Mouse (Mus musculus) regulatory T cell (primary cell): ENCODE measurements around the gene Tmtc2.

ENCODE experiments used
- in situ Hi-C: fragments of 300-600 bp; cut with MboI, MseI; formaldehyde crosslinking; loops from one replicate; pipeline ENCODE4 v1.15.1; 2025; ENCODE audit warnings: high pct_unique_total_duplicates

Gene Tmtc2

DNA sequence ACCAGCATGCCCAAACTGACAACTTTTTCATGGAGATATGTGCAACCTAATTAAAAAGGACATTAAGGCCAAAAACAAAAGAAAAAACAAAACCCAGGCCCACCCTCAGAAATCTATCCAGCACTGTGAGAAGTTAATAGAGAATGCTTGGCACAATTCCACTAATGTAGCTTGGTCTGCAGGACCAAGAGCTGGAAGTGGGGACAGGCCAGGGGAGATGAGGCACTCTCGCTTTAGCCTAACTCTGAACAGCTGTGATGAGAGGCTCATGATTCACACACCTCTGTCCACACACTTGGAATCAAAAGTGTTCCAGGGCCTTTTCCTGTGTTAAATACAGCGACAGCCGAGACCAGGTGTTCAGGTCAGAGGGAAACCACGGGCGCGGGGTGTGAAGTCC, 79.0 kb downstream of the Tmtc2 start:
- in situ Hi-C loops: no loop called here

DNA sequence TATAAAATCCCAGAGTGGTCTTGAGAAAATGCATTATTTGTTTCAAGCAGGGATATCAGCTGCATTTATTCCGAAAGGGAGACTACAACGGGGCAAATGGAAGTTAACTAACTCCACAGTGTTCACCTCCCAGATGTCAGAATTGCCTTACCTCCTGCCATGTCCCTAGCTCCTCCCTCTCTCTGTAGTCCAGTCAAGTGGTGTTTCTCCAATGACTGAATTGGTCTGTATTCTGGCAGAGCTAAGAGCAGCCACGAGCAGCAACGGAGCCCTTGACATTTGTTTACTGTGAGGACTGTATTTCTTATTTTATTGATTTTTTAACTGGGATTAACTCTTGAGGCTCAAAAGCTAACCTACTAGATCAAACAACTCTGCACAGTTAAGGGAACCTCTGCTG, 81.8 kb downstream of the Tmtc2 start:
- in situ Hi-C loops: no loop called here

DNA sequence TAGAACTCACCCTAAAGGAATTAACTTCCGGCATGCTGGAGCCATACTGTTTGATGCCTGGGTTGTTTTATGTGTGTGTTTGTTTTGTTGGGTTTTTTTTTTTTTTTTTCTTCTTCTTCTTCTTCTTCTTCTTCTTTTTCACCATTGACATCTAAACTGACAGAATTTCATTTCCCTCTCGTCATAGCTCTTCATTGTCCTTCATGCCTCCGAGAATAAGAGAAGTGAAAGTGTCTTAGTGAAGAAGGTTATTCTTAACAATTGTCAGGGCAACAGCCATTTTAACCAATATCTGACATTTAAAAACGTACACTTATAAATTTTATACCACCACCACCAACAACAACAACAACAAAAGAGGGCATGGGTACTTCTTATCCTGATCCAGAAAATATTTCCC, 83.5 kb downstream of the Tmtc2 start:
- in situ Hi-C loops: no loop called here

DNA sequence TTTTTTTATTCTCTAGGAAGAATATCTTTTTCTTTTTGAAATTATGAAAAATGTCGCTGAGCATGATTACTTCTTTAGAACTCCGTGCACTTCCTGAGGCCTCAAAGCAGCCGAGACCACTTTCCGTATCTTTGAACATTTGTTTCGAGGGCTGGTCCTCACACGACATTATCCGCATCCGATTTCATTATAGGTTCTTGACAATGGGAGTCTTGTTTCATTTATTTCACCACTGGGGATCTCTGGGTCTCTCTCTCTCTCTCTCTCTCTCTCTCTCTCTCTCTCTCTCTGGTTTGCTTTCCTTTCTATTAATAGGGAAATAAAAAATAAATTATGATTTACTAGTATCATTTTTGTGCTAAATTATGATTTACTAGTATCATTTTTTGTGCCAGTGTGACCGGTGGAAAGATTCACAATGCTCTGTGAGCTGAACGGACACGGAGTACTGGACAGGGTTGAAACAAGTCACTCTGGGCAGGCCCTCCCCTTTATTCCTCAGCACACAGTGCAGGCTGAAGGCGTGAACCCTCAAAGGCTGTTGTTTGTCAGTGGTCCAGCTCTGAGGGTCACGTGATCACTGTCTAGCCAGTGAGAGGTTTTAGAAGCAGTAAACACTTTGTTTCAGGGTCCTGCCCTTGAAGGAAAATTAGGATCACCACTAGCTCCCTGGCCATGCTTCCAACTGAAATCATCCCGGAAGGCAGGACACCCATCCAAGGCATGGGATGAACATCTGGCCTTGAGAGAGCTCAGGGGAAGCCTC, 84.1 kb downstream of the Tmtc2 start:
- in situ Hi-C loops: no loop called here

DNA sequence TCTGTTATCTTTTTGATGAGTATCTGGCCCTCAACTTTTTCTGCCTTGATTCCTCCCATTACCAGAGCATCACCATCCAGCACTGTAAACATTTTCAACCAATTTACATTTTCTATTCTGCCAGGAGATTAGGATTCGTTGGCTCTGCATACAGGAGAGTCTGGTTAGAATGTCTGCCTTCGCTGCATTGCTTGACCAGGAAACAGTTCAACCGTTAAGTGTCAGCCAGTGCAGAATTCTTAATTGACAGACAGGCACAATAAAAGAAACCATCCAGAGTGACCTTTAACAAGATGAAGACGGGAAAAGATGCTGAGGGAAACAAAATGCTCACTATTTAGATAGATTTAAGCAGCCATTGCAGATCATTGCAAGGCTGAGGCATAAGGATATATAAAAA, 87.3 kb downstream of the Tmtc2 start:
- in situ Hi-C loops: no loop called here

DNA sequence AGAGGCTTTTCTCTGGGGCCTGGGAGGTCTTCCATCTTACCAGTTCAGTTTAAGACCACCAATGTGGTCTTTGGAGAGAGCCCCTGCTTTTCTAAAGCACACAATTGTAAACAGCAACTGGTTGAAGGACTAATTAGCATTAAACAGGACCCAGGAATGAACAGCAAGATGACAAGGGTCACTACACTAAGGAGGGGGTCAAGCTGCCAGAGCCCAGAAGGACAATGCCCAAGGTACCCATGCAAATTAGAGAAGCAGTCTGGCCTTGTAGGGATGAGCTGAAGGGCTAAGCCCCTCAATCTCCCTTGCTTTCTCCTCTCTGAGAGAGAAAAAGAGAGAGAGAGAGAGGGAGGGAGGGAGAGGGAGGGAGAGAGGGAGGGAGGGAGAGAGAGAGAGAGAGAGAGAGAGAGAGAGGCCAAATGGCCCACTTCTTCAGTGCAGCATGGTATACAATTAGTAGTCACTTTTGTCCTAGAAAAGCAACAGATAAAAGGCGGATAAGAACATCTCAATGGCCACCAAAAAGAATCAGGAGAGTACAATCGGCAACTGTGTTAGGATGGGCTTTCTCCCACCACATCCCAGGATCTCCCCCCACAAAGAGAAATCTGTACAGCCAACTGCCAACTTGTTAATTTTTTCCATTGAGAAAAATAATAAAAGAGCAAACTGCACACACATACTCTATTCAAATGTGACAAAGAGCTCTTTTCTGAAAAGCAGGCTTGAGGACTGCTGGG, 89.7 kb downstream of the Tmtc2 start:
- in situ Hi-C loops: no loop called here

DNA sequence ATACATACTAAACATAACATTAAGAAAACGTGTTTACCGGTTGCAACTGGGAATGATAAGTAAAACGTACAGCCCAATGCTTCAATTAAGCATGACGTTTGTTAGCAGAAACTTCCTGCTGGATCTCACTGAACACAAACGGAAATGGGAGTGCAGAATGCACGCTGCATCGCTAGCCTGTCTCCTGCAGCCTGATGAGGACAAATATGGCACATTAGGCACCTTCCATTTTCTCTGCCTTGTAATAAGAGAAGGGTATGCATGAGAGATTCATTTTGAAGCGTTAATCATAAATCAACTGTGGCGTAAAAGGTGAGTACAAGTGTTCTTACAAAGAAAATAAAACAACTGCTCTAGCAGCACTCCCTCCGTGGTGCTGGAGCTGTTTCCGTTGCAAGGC, 94.5 kb downstream of the Tmtc2 start:
- in situ Hi-C loops: no loop called here

DNA sequence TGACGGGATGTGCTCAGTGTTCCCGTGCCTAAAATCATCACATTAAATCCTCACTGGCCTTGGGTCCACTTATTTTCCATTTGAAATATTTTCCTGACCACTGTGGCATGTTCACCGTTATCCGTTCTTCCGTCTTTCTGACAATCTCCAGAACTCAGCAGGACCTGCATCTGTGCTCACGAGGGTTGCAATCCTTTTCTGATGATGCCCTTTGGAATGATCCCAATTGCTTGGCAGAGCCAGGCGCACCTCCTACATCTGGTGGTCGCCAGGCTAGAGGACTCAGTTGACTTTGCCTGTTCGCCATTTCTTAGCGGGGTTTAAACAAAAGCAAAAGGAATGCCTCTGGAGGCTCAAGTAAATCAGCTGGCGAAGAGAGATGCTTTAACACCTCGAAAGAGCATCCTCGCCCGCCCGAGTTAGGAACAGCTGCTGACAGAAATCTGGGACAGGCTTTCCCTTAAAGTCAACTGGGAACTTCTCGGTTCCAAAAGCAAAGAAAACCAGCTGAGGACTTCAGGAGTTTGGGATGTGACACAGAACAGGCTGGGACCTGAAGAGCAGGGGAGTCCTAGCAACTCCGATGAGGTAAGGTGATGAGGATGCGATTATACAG, 96.5 kb downstream of the Tmtc2 start:
- in situ Hi-C loops: no loop called here

DNA sequence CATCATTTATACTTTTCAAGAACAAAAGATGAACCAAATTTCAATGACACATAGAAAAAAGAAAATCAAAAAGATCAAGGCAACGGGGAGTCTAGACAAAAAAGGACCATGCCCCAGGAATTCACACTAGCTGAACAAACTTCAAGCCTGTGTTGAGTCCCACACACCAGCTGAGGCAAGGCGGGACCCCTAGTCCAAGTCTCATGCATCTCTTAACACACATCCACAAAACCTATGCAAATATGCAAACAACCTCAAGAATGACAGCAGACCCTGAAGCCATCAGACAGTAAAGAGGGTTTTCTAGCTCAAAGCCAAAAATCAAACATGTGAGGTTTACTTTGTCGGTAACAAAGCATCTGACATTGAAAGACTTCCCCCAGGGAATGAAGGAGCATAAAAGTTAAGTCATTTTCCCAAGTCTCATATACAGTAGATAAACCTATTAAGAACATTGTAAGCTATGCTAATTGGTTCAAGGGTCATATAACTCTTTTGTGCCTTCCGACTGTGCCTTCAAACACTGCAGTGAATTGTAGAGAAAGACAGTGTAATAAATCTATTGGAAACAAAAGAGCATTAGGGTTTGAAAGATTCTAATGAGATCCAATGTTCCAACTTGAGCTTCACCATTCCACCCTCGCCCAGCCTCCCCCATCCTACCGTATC, 100.0 kb downstream of the Tmtc2 start:
- in situ Hi-C loops: no loop called here

DNA sequence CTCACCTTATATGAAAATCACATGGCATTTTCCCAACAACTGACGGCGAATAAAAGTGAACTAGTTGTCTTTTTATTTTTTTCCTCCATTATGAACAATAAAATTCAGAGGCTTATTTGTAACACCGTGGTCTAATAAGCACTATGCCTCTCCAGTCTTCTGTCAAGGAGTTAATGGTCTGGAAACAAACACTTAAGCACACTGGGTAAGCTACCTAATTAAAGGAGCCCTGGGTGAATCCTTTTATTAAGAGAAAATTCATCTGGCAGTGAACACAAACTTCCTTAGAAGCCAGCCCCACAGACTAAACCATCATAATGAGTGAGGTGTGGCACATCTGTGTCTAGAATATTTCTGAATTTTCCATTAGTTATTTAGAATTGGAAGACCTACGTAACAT, 109.9 kb downstream of the Tmtc2 start:
- in situ Hi-C loops: no loop called here

DNA sequence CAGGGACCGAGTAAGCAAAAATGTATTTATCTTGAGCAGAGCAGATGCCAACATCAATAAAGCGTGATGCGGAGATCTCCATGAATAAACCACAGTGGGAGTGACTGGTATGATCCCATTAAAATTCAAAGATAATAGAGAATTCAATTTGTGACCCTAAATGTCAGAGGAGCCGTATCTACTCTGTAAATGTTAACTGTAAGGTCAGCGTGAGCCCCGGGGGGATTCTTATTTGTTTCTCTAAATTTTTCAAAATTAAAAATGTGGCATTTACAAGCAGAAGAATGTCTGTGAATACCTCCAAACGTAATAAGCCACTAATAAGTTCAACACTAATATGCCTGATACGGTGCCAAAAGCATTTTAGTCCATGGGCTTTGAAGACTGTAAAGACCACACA, 120.8 kb downstream of the Tmtc2 start:
- in situ Hi-C loops: no loop called here

DNA sequence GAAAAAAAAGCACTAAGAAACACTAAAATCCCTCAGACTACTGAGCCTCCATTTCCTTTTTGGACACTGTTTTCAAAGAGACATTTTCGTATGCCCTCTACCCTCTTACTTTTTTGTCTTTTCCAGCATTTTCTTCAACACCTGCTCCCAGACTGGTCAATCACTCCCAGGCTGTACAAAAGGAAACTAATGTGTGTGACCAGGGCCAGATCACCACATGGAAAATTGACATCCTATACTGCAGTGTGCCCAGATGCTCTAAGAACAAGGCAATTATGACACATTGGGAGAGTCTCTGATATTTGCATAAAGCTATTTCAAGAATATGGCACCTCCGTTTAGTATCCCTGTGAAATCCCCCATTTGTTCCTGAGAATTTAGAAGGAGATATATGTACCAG, 127.1 kb downstream of the Tmtc2 start:
- in situ Hi-C loops: no loop called here

DNA sequence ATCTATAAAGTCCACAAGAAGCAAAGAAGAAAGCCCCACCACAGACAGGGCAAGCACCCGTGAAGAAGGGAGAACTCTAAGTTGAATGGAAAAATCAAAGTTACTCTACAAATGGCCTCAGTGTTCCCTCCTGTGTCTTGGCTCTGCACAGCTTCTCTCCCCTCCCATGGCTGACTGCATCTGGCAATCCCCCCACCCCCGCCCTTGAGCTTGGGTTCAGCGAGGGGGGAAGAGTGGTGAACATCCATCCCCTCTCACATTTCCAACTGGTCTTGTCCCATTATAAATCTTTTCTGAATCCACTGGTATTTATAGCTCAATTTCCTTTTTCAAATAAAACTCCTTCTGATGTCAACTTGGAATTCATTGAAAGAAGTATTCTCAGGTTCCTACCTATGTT, 129.9 kb downstream of the Tmtc2 start:
- in situ Hi-C loops: no loop called here

DNA sequence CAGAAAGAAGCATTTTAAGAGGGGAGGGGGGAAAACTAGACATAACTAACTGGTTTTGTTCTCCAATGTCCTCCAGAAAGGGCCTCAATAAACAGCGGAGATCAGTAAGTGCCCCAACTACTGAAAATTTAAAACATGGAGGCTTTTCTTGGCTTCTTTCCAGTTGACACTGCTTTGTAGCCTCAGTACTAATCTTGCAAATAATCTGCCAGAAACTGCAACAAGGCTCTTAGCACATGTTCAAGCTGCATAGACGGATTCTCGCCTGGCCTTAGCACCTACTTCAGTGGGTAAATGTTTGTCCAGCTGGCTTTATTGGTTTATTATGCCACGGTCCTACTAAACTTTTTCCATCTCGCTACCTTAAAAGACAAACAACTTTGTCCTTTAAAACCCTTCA, 139.4 kb downstream of the Tmtc2 start:
- in situ Hi-C loops: no loop called here

DNA sequence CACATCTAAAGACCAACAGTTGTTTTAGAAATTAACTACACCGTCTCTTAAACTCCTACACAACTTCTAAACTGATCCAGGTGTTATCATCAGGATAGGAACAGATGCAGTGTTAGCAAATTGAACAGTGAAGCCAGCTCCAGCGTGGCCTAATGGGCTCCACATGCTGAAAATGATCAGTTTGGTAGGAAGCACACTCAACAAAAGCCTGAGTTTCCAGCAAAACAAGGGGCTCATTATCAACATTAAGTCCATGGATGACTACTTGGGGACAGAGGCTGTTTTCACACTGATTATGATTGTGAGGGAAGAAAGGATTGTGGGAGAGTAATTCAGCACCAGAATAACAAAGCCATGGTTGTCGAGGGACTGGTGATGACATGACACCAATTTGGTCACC, 143.4 kb downstream of the Tmtc2 start:
- in situ Hi-C loops: no loop called here

DNA sequence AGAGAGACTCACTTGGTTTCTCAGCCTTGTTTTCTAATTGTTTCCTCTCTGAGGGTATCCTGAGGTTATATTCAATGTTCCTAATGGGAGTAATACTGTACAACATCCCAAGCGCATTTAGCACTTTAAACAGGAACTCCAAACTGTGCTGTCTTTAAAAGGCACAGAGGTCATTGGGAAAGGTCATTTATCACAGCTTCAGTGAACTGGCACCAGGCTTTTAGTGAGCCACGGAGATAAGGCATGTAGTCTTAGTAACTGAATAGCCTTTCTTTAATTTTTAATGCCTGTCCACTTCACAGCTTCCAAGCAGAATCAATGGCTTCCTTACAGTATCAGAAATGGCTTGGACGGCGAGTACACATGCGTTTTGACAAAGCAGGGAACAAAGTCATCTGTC, 144.0 kb downstream of the Tmtc2 start:
- in situ Hi-C loops: no loop called here

DNA sequence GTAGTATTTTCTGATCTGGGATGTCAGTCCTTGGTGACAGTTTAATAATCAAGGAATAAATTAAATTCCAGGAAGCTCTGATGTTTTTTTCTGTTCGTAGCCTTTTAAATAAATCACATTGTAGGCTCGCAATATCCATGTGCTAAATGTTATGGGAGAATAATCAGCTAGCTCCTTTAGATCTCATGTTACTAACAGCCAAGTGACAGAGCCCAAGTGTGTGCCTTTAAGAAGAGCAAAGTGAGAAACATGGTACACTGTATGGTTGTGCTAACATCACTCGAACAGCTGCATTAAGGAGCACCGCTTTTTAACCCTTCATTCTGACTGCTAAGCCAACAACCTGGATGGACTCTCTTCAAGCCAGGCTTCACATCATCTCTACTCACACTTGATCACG, 146.2 kb downstream of the Tmtc2 start:
- in situ Hi-C loops: no loop called here

DNA sequence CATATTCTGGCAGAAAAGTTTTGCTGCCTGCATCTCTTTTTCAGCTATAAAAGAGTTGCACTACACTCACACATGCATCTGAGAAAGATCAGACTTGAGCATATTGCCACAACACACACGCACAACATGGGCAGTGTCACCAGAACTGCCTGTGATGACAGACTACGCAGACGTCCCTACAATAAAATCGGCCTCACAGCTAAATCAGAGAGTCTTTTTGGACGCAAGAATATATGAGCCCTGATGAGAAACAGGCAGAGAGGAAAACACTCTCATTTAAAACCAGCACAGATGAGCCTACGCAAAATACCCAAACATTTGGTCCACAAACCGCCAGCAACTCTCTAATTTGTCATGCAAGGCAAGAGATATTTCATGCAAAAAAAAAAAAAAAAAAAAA, 146.6 kb downstream of the Tmtc2 start:
- in situ Hi-C loops: no loop called here

DNA sequence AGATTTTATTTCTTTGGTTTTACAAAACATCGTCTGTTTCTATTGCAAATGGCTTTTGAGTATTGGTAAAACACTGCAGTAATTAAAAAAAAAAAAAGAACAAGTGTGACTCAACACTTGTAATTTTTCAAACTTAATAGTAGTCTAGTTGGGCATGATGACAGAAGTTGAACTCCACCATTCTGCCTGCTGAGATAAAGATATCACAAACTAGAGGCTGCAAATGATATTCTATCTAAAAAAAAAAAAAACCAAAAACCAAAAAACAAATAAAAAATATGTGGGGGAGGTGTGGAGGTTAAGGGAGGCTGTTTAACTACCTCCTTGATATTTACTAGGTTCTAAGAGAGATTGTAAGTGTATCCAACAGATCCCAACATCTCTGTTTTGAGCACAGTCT, 149.2 kb downstream of the Tmtc2 start:
- in situ Hi-C loops: no loop called here

DNA sequence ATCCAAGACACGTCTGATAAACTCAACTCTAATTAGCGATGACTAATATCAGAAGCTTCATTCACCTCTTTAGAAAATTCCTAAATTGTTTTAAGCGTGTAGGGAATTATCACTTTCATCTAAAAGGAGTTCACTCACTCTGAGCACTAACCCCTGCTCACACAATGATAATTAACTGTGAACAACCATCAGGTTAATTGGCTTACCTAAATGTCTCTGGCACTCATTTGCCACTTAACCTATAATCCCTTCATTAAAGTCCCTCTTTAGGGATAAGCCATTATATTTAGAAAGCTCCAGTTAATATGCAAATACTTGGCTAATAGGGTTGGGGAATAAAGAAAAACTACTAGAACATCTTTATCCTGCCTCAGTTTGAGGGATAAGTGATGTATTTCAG, 151.1 kb downstream of the Tmtc2 start:
- in situ Hi-C loops: no loop called here

DNA sequence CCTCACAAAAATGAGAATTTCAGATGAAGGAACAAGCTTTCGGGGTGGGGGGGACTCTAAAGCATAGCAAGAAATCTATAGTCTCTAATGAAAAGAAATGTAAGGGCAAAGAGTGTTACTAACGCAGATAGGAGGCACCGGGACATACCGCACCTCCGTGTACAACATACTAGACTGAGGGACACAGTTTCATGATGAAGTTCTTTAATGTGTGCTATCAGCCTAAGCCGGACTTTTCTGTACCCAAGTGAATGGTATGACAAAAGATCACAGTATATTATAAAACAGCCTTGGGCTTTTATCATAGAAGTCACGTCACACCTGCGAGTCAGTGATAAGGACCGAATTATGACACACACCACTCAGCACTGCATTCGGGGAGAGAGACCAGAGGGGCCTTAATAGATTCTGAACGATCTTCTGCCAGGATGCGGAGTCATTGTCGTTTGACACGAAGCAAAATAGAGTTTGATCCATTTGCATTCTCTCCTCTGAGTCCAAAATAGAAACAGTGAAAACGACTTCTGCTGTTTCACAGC, 156.3 kb downstream of the Tmtc2 start:
- in situ Hi-C loops: no loop called here

DNA sequence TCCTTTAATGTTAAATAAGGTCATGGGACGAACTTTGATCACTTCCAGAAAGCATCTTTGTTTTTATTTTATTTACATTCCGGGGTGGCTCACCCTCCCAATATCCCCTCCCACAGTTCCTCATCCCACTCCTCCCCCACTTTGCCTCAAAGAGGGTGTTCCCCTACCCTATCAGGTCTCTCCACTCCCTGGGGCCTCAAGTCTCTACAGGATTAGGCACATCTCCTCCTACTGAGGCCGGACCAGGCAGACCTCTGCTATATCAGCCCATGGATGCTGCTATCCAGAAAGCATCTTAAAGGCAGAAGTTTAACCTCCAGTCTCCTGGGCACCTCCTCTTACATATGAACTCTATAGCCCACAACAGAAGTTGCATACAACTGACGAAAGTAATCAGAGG, 157.7 kb downstream of the Tmtc2 start:
- in situ Hi-C loops: no loop called here
